29 mouse cellular contexts compared by ENCODE assay signal in the genomic region with DNA sequence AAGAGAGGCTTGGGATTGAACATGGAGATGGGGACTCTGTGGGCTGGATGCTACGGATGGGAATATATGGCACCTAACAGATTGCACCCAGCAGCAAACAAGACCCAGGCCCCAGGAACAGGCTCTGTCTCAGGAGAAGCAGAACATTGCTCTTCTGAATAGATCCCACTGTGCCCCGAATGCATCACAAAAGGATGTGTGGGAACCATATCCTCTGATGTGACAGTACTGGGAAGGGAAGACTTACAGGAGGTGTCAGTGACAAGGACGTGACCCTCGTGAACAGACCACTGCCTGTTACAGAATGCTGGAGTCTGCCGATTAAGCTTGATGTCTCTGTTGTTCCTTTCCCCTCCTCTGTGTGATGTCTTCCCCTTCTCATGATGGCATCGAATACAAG. TPM values are rescaled to one million over a fixed set of nuclear protein-coding genes. Genes with fewer than 3 reads are reported as not detected.
"Had no signal": no experiment of that assay in that cellular context is flagged by ENCODE, and none has a peak within 500 bp of the region (broad histone marks: within the 10 kb centered on the region; RNA-seq: fewer than 3 reads in every experiment).

No protein-coding gene starts in this region.

- H3K27me3 ChIP-seq: embryonic facial prominence, embryonic 15.5 days; forebrain, embryonic 13.5 days; forebrain, embryonic 15.5 days had no signal

- H3K9ac ChIP-seq: embryonic facial prominence, embryonic 12.5 days; embryonic facial prominence, embryonic 13.5 days; embryonic facial prominence, embryonic 15.5 days; forebrain, embryonic 12.5 days; forebrain, embryonic 13.5 days; forebrain, embryonic 15.5 days had no signal

- H3K36me3 ChIP-seq: embryonic facial prominence, embryonic 10.5 days; embryonic facial prominence, embryonic 12.5 days; embryonic facial prominence, embryonic 13.5 days; embryonic facial prominence, embryonic 15.5 days; forebrain, embryonic 10.5 days; forebrain, embryonic 12.5 days; forebrain, embryonic 15.5 days had no signal

- DNase-seq: cerebellum, adult 18-20 months; cerebellum, adult 2 months; cerebellum, adult 8-10 months; cerebellum, adult 9-10 months; cerebellum, adult 9-11 months; cerebellum, postnatal 10 days; cerebellum, postnatal 14 days; cerebellum, postnatal 25 days; cerebellum, postnatal 36 days; embryo, embryonic 11 days; gastrocnemius, adult 2 months; gastrocnemius, postnatal 10 days; gastrocnemius, postnatal 14 days; gastrocnemius, postnatal 25 days; gastrocnemius, postnatal 36 days; heart, adult 2 months had no signal

- ATAC-seq: forebrain, embryonic 13.5 days; forebrain, embryonic 14.5 days; forebrain, embryonic 15.5 days; forebrain, embryonic 16.5 days had no signal

- H3K4me1 ChIP-seq: embryonic facial prominence, embryonic 10.5 days; embryonic facial prominence, embryonic 13.5 days; embryonic facial prominence, embryonic 15.5 days; forebrain, embryonic 12.5 days; forebrain, embryonic 13.5 days; forebrain, embryonic 15.5 days had no signal

- H3K27ac ChIP-seq: embryonic facial prominence, embryonic 10.5 days; embryonic facial prominence, embryonic 12.5 days; embryonic facial prominence, embryonic 13.5 days; embryonic facial prominence, embryonic 15.5 days; forebrain, embryonic 10.5 days; forebrain, embryonic 12.5 days; forebrain, embryonic 13.5 days; forebrain, embryonic 15.5 days; gastrocnemius, adult 2 months; heart, adult 2 months had no signal

- H3K9me3 ChIP-seq: embryonic facial prominence, embryonic 10.5 days; embryonic facial prominence, embryonic 12.5 days; embryonic facial prominence, embryonic 13.5 days; embryonic facial prominence, embryonic 15.5 days; forebrain, embryonic 10.5 days; forebrain, embryonic 12.5 days; forebrain, embryonic 13.5 days; forebrain, embryonic 15.5 days had no signal

- H3K4me2 ChIP-seq: embryonic facial prominence, embryonic 12.5 days; embryonic facial prominence, embryonic 13.5 days; embryonic facial prominence, embryonic 15.5 days; forebrain, embryonic 12.5 days; forebrain, embryonic 13.5 days; forebrain, embryonic 15.5 days had no signal

- H3K4me3 ChIP-seq: embryonic facial prominence, embryonic 10.5 days; embryonic facial prominence, embryonic 12.5 days; embryonic facial prominence, embryonic 13.5 days; embryonic facial prominence, embryonic 15.5 days; erythroblast, embryonic 14.5 days; forebrain, embryonic 10.5 days; forebrain, embryonic 12.5 days; forebrain, embryonic 13.5 days; forebrain, embryonic 15.5 days; gastrocnemius, adult 2 months; heart, adult 2 months had no signal

RNA-seq across cellular contexts. Expression of a gene that starts 53.3 kb away (rescaled TPM):
- total RNA-seq: common myeloid progenitor, adult 5-6 weeks; granulocyte monocyte progenitor cell, adult 5-6 weeks had no signal
- polyA plus RNA-seq: erythroblast, embryonic 14.5 days had no signal
